Mouse (Mus musculus) thymus, adult 2 months (tissue): ENCODE data around the gene Slc41a3. TPM values are rescaled to one million over a fixed set of nuclear protein-coding genes. Genes with fewer than 3 reads are reported as not detected.
"Not testable (repeated sequence)": the region's sequence is repeated elsewhere in the genome, so short reads cannot be mapped to it uniquely, and the experiment has no call there.

Experiments
- DNase-seq: peaks from one replicate; pipeline ENCODE4 v3.0.0; 2021
- H3K27ac ChIP-seq: fragments of 200-500 bp; 2 replicates; pipeline ENCODE4 v1.5.1; 2012; ENCODE audit warnings: low read length, control low read depth; ENCODE audit not compliant: control insufficient read depth, insufficient read depth
- H3K27me3 ChIP-seq: fragments of 200-500 bp; 2 replicates; pipeline ENCODE4 v1.6.1; 2012; ENCODE audit warnings: mild to moderate bottlenecking, low read length, moderate library complexity, mixed read lengths; ENCODE audit not compliant: control insufficient read depth, insufficient read depth
- H3K36me3 ChIP-seq: fragments of 200-500 bp; 2 replicates; pipeline ENCODE4 v1.6.1; 2012; ENCODE audit warnings: mild to moderate bottlenecking, low read length, moderate library complexity; ENCODE audit not compliant: control insufficient read depth, insufficient read depth
- H3K4me1 ChIP-seq: fragments of 200-500 bp; replicated peaks from 2 replicates; pipeline ENCODE4 v1.6.1; 2012; ENCODE audit warnings: low read length; ENCODE audit not compliant: control insufficient read depth, insufficient read depth
- H3K4me3 ChIP-seq: fragments of 200-500 bp; 2 replicates; pipeline ENCODE4 v1.5.1; 2012; ENCODE audit warnings: mild to moderate bottlenecking, low read length, control low read depth, moderate library complexity; ENCODE audit not compliant: control insufficient read depth, insufficient read depth
- CTCF ChIP-seq: fragments of 200-500 bp; IDR thresholded peaks from 2 replicates; pipeline ENCODE4 v1.5.1; 2012; ENCODE audit warnings: mild to moderate bottlenecking, control low read depth, low read length, moderate library complexity, borderline replicate concordance; ENCODE audit not compliant: control insufficient read depth, poor library complexity, insufficient read depth; ENCODE audit errors: extremely low read depth
- POLR2A ChIP-seq: fragments of 200-500 bp; IDR thresholded peaks from 2 replicates; pipeline ENCODE4 v1.6.1; 2012; ENCODE audit warnings: mild to moderate bottlenecking, low read length, control low read depth, moderate library complexity; ENCODE audit not compliant: control insufficient read depth, poor library complexity, insufficient read depth; ENCODE audit errors: extremely low read depth
- WGBS: fragments of 180-500 bp; shearing (Covaris S2); methylation state at CpG from one replicate; pipeline ENCODE4 v1.1.7; 2018; 5-methylcytosine and 5-hydroxymethylcytosine counted together
- polyA plus RNA-seq: library from polyadenylated mRNA; depleted of rRNA; stranded (reverse); fragments of >200 nt; gene quantifications from 2 replicates; pipeline ENCODE4 v1.2.3, GENCODE M21; 2012

The Slc41a3 gene
- polyA plus RNA-seq, 1 experiment: 12.3 TPM

DNA sequence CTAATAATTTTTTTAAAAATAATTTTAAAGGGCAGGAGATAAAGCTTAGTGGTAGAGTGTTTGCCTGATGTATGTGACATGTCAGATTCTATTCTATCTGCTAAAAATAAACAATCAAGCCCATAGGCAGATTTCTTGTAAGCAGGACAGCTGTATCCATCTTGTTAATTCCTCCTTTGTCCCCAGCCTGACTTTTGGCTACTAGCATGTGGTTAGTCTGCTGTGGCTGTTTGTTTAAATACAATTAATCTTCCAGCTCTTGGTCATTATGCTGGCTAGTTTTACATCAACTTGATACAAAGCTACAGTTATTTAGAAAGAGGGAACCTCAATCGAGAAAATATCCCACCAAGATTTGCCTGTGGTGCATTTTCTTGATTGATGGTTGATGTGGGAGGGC is 46.1 kb downstream of the Slc41a3 start:
- WGBS: 27% methylated on average over 1 of the region's 1 CpGs
- no peak for TF ChIP-seq POLR2A
- TF ChIP-seq CTCF: no peak
- Histone ChIP-seq H3K27me3 (no peaks in the 10 kb centered on the region), H3K4me1 (0 out of 2 replicates have a peak, but pooled peaks cover 2% of the 10 kb centered on the region), H3K4me3 (no peak overlapping the region), H3K27ac (no peak overlapping the region), H3K36me3 (no peaks in the 10 kb centered on the region)
- no peak for DNase-seq

DNA sequence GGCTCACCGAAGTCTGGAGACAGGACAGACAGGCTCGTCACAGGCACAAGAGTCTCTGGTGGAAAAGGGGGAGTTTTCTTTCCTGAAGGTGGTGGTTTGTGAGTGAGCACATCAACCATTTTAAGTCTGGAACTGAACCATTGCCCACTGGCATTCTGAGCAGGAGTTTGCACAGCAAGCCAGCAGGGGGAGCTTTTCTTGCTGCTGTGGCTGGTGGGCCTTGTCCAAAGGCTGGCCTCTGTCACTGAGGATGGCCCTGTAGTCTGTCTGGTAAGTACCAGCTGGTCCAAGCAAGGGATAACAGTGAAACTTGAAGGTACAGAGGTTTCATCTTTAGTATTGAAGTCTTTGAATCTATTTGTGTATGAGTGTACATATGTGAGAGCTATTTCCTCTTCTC is 49.2 kb downstream of the Slc41a3 start:
- peak; percentile 74; the same call in 1 of the 2 replicates for TF ChIP-seq CTCF
- no peak for TF ChIP-seq POLR2A
- Histone ChIP-seq H3K27ac (no peak overlapping the region), H3K4me1 (0 out of 2 replicates have a peak, but pooled peaks cover 2% of the 10 kb centered on the region), H3K4me3 (no peak overlapping the region), H3K27me3 (no peaks in the 10 kb centered on the region), H3K36me3 (no peaks in the 10 kb centered on the region)
- 66% methylated on average over 2 of the region's 2 CpGs for WGBS
- DNase-seq: peak; percentile 52

DNA sequence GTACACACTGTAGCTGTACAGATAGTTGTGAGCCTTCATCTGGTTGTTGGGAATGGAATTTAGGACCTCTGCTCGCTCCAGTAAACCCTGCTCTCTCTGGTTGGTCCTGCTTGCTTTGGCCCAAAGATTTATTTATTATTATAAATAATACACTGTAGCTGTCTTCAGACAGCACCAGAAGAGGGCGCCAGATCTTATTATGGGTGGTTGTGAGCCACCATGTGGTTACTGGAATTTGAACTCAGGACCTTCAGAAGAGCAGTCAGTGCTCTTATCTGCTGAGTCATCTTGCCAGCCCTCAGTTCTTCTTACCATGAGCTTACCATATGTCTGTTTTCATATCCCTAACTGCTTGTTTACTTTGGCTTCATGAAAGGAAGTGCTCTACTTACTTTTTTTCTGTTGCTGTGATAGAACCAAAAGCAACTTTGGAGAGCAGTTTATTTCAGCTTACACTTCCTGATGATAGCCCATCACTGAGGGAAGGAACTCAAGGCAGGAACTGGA is 51.9 kb downstream of the Slc41a3 start:
- 65% methylated on average over 2 of the region's 2 CpGs for WGBS
- not testable (repeated sequence) for H3K27ac ChIP-seq, H3K36me3 ChIP-seq, H3K27me3 ChIP-seq, H3K4me1 ChIP-seq, H3K4me3 ChIP-seq
- peak; percentile 28 for DNase-seq

DNA sequence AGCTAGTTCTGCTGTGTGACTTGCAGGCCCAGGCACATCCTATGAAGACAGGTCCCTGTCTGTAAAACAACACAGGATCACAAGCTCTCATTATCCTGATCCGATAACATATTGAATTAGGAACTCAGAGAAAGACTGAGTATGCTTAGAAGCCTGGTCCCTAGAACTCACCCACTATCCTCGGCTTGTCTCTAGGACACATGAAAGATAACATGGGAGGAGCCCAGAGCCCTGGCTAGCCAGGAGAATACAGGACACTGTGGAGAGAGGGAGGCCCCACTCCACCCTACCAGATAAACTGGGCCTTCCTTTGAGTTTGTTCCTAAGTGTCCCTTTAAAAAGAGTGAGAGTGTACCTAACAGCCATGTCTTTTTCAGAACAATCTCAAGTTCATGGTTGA is 55.4 kb downstream of the Slc41a3 start:
- TF ChIP-seq POLR2A (no peak), CTCF (no peak)
- Histone ChIP-seq H3K4me1 (no peaks in the 10 kb centered on the region), H3K36me3 (no peaks in the 10 kb centered on the region), H3K27ac (no peak overlapping the region), H3K4me3 (no peak overlapping the region), H3K27me3 (no peaks in the 10 kb centered on the region)
- DNase-seq: no peak
- WGBS: 92% methylated on average over 2 of the region's 2 CpGs

DNA sequence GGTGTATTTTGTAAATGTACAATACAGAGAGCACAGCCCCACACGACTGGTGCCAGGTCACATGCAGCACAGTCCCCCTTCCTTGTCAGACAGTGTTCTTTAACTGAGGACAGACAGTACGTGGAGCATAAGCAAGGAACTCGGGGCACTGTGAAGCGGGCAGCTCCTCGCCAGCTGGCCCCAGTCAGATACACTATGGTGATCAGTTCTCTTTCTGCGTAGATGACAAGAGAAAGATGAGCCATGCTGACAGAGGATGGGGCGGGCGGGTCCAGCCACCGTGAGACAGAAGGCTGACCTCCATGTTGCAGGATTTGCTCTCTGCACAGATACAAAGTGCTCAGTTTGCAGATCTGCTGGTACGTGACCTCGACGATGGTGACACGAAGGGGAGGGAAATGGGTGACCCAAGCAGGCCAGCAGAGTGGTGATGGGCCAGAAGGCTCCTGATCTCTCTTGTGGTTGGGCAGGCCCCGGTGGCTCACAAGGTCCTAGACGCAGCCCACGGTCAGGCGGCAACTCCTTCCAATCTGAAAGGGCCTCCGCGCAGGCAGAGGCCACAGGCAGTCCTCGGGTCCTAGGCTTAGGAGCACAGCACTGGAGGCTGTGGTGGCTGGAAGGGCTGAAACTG is 56.0 kb downstream of the Slc41a3 start:
- H3K36me3 ChIP-seq: no peaks in the 10 kb centered on the region

DNA sequence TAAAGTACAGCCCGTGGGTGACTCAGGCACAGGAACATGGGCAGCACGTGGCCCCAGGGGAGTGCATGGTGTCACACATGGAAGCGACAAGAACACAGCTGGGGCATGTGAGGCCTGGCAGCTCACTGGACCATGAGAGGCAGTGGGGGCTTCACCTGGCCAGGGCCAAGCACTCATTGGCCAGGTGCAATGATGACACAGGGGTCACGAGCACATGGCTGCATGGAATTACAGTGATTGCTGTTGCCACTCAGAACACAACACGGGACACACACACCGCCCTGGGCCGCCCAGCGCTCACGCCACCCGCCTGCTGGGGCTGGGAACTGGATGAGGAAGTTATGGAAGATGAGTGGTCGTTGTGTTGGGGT is 56.5 kb downstream of the Slc41a3 start:
- DNase-seq: no peak
- no peak overlapping the region for H3K27ac ChIP-seq
- H3K27me3 ChIP-seq: no peaks in the 10 kb centered on the region
- no peaks in the 10 kb centered on the region for H3K36me3 ChIP-seq
- TF ChIP-seq CTCF (no peak), POLR2A (no peak)
- H3K4me1 ChIP-seq: no peaks in the 10 kb centered on the region
- 89% methylated on average over 11 of the region's 11 CpGs for WGBS
- no peak overlapping the region for H3K4me3 ChIP-seq

More for the DNA sequence above, 56.0 kb downstream of the Slc41a3 start:
- DNase-seq: no peak
- no peak for TF ChIP-seq POLR2A
- no peak for TF ChIP-seq CTCF
- no peaks in the 10 kb centered on the region for H3K27me3 ChIP-seq
- no peak overlapping the region for H3K4me3 ChIP-seq
- H3K4me1 ChIP-seq: no peaks in the 10 kb centered on the region
- 95% methylated on average over 20 of the region's 20 CpGs for WGBS
- no peak overlapping the region for H3K27ac ChIP-seq

DNA sequence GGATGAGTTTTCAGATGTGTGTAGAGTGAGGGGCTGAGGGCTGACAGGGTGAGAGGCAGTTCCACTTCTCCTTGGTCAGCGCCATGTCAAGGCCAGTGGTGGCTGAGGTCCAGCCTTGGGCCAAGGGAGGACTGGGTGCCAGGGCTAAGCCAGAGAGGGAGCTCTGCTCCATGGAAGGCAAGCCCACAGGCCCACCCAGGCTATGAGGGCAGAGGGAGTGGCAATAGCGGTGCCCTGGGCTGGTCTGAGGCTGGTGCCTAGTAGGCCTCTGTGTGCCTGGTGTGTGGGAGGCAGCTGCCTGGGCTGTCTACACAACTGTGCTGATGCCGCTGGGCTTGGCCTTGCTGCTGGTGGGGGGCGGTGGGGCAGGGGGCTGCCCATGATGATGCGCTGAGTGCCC is 57.6 kb downstream of the Slc41a3 start:
- WGBS: 98% methylated on average over 5 of the region's 5 CpGs
- H3K27me3 ChIP-seq: no peaks in the 10 kb centered on the region
- H3K4me3 ChIP-seq: no peak overlapping the region
- TF ChIP-seq POLR2A (no peak), CTCF (no peak)
- H3K27ac ChIP-seq: no peak overlapping the region
- DNase-seq: no peak
- no peaks in the 10 kb centered on the region for H3K4me1 ChIP-seq
- no peaks in the 10 kb centered on the region for H3K36me3 ChIP-seq
